ENCODE assay signal across 14 mouse cellular contexts in genomic region chr11:83563754-83564153, GRCm38 (mm10). TPM values are rescaled to one million over a fixed set of nuclear protein-coding genes. Genes with fewer than 3 reads are reported as not detected.
DNase-seq lines count a peak whose midpoint lies in the region; ATAC-seq lines count a peak whose summit lies in the region.
"Had no signal": no experiment of that assay in that cellular context is flagged by ENCODE, and none has a peak within 500 bp of the region (broad histone marks: within the 10 kb centered on the region; RNA-seq: fewer than 3 reads in every experiment).

No protein-coding gene starts in this region.

- 80% methylated on average over 2 of the region's 2 CpGs for WGBS in forebrain, embryonic 12.5 days

- H3K4me1 ChIP-seq in forebrain, embryonic 12.5 days = no peaks in the 10 kb centered on the region
- H3K4me1 ChIP-seq: embryonic facial prominence, embryonic 15.5 days; limb, embryonic 12.5 days; neural tube, embryonic 15.5 days had no signal

- H3K9ac ChIP-seq in forebrain, embryonic 12.5 days = no peak overlapping the region
- H3K9ac ChIP-seq: embryonic facial prominence, embryonic 15.5 days; limb, embryonic 12.5 days; neural tube, embryonic 15.5 days had no signal

- no peak overlapping the region for H3K4me2 ChIP-seq in forebrain, embryonic 12.5 days
- H3K4me2 ChIP-seq: embryonic facial prominence, embryonic 15.5 days; limb, embryonic 12.5 days; neural tube, embryonic 15.5 days had no signal

- DNase-seq in adrenal gland, adult 2 months = peak; percentile 59
- no peak for DNase-seq in adrenal gland, adult 18-20 months (ENCODE audit: low spot score in 2 of 2)
- peak; percentile 27 to 48 for DNase-seq in kidney, postnatal 4 days
- no peak for DNase-seq in kidney, adult 9 months
- DNase-seq in urinary bladder, postnatal 14 days (ENCODE audit: low spot score) = peak; percentile 26
- DNase-seq in urinary bladder, adult 18-20 months (ENCODE audit: low spot score in 2 of 2) = no peak
- no peak for DNase-seq in embryo, embryonic 10.5 days (ENCODE audit: low spot score)
- DNase-seq: cerebellum, adult 11 months had no signal

- no peak overlapping the region for H3K27ac ChIP-seq in forebrain, embryonic 12.5 days
- H3K27ac ChIP-seq: embryonic facial prominence, embryonic 15.5 days; limb, embryonic 12.5 days; neural tube, embryonic 15.5 days had no signal

- no peaks in the 10 kb centered on the region for H3K9me3 ChIP-seq in forebrain, embryonic 12.5 days
- H3K9me3 ChIP-seq: embryonic facial prominence, embryonic 15.5 days; limb, embryonic 12.5 days; neural tube, embryonic 15.5 days had no signal

- H3K36me3 ChIP-seq in forebrain, embryonic 12.5 days (replicated peaks) = no peaks in the 10 kb centered on the region
- H3K36me3 ChIP-seq: embryonic facial prominence, embryonic 15.5 days; limb, embryonic 12.5 days; neural tube, embryonic 15.5 days had no signal

- no peaks in the 10 kb centered on the region for H3K27me3 ChIP-seq in forebrain, embryonic 12.5 days
- H3K27me3 ChIP-seq: embryonic facial prominence, embryonic 15.5 days; limb, embryonic 12.5 days; neural tube, embryonic 15.5 days had no signal

- no peak overlapping the region for H3K4me3 ChIP-seq in forebrain, embryonic 12.5 days (replicated peaks)
- H3K4me3 ChIP-seq: embryonic facial prominence, embryonic 15.5 days; limb, embryonic 12.5 days; neural tube, embryonic 15.5 days had no signal

- ATAC-seq in forebrain, embryonic 12.5 days (ENCODE audit: low FRiP score) = no peak
- ATAC-seq: intestine, embryonic 16.5 days had no signal

RNA-seq across cellular contexts. Expression of gene Ccl9, which starts 14.7 kb away (rescaled TPM):
- 10 to 100 TPM in 1 of 2 experiments, 1 to 10 TPM in 1; 5.2 to 12.1 TPM for total RNA-seq in adrenal gland, adult 2 months (2021)
- 0.42 and 0.53 TPM in 2 replicates for polyA plus RNA-seq in adrenal gland, adult 2 months (2012; rRNA removed)
- total RNA-seq in adrenal gland, adult 18-20 months (2021) = 10 to 100 TPM in 1 of 2 experiments, 1 to 10 TPM in 1; 7.9 to 17.1 TPM
- 0.38 and 1.1 TPM in 2 replicates for polyA plus RNA-seq in forebrain, embryonic 12.5 days (2016; fragmentation: Nextera tagmentation; extraction: Ambion mirVana)

RNA-seq across cellular contexts. Expression of gene Ccl6, which starts 29.1 kb away (rescaled TPM):
- total RNA-seq in adrenal gland, adult 2 months (2021) = 10 to 100 TPM; 13.1 to 33.7 TPM
- polyA plus RNA-seq in adrenal gland, adult 2 months (2012; rRNA removed) = 3.4 and 3.7 TPM in 2 replicates
- total RNA-seq in adrenal gland, adult 18-20 months (2021) = 10 to 100 TPM; 16.6 to 36.3 TPM
- polyA plus RNA-seq in forebrain, embryonic 12.5 days (2016; fragmentation: Nextera tagmentation; extraction: Ambion mirVana) = 0.44 and 0.91 TPM in 2 replicates

RNA-seq across cellular contexts. Expression of gene Ccl5, which starts 33.4 kb away (rescaled TPM):
- total RNA-seq in adrenal gland, adult 2 months (2021) = 1 to 10 TPM; 1.8 to 2.0 TPM
- 20.3 and 21.6 TPM in 2 replicates for polyA plus RNA-seq in adrenal gland, adult 2 months (2012; rRNA removed)
- total RNA-seq in adrenal gland, adult 18-20 months (2021) = 10 to 100 TPM in 1 of 2 experiments, 1 to 10 TPM in 1; 2.4 to 11.5 TPM
- not detected in 2 replicates for polyA plus RNA-seq in forebrain, embryonic 12.5 days (2016; fragmentation: Nextera tagmentation; extraction: Ambion mirVana)
- total RNA-seq: gastrocnemius, postnatal 4 days had no signal
- polyA plus RNA-seq: limb, embryonic 12.5 days; neural tube, embryonic 15.5 days had no signal

RNA-seq across cellular contexts. Expression of gene Heatr9, which starts 41.8 kb away (rescaled TPM):
- total RNA-seq in adrenal gland, adult 2 months (2021) = not detected
- not detected in 2 replicates for polyA plus RNA-seq in adrenal gland, adult 2 months (2012; rRNA removed)
- under 1 TPM in 1 of 2 experiments, not detected in 1; 0.16 TPM for total RNA-seq in adrenal gland, adult 18-20 months (2021)
- 0.10 TPM in 1 of 2 replicates, not detected in the other for polyA plus RNA-seq in forebrain, embryonic 12.5 days (2016; fragmentation: Nextera tagmentation; extraction: Ambion mirVana)
- total RNA-seq: gastrocnemius, postnatal 4 days had no signal
- polyA plus RNA-seq: embryonic facial prominence, embryonic 15.5 days; intestine, embryonic 16.5 days; limb, embryonic 12.5 days; neural tube, embryonic 15.5 days had no signal

Comparison
In these comparisons a context has a peak if more than half of its experiments do, and no peak if none do; other contexts are left out.
1. DNase-seq: peak in adrenal gland, adult 2 months (single experiment), kidney, postnatal 4 days (2 of 2) and urinary bladder, postnatal 14 days (single experiment); none in adrenal gland, adult 18-20 months (0 of 2), kidney, adult 9 months (single experiment), urinary bladder, adult 18-20 months (0 of 2) and embryo, embryonic 10.5 days (single experiment).